Mouse (Mus musculus) kidney, embryonic 15.5 days (tissue): ENCODE measurements around the gene Dock4. TPM values are rescaled to one million over a fixed set of nuclear protein-coding genes. Genes with fewer than 3 reads are reported as not detected.

Experiments used
- ATAC-seq: fragments of 200-750 bp; cut with Nextera tagmentation; replicated peaks from 2 replicates; pipeline ENCODE4 v1.8.0; 2017; ENCODE audit warnings: moderate TSS enrichment; ENCODE audit not compliant: low FRiP score
- H3K27ac ChIP-seq: fragments of 300-500 bp; sonication (generic); 2 replicates; pipeline ENCODE4 v1.5.1; 2015; ENCODE audit warnings: mild to moderate bottlenecking, inconsistent platforms
- H3K27me3 ChIP-seq: fragments of 300-500 bp; sonication (generic); 2 replicates; pipeline ENCODE4 v1.6.1; 2015; ENCODE audit warnings: inconsistent platforms
- H3K36me3 ChIP-seq: fragments of 300-500 bp; sonication (generic); 2 replicates; pipeline ENCODE4 v1.6.1; 2015; ENCODE audit warnings: inconsistent platforms
- H3K4me1 ChIP-seq: fragments of 300-500 bp; sonication (generic); 2 replicates; pipeline ENCODE4 v1.6.1; 2015; ENCODE audit warnings: inconsistent platforms
- H3K4me2 ChIP-seq: fragments of 300-500 bp; sonication (generic); 2 replicates; pipeline ENCODE4 v1.6.1; 2015; ENCODE audit warnings: moderate library complexity, mild to moderate bottlenecking, inconsistent platforms
- H3K4me3 ChIP-seq: fragments of 300-500 bp; sonication (generic); replicated peaks from 2 replicates; pipeline ENCODE4 v1.5.1; 2015; ENCODE audit warnings: mild to moderate bottlenecking, inconsistent platforms
- H3K9ac ChIP-seq: fragments of 300-500 bp; sonication (generic); 2 replicates; pipeline ENCODE4 v1.6.1; 2015; ENCODE audit warnings: mild to moderate bottlenecking, inconsistent platforms
- H3K9me3 ChIP-seq: fragments of 300-500 bp; sonication (generic); replicated peaks from 2 replicates; pipeline ENCODE4 v1.6.1; 2016; ENCODE audit warnings: inconsistent platforms
- WGBS: fragments of 180-500 bp; shearing (Covaris S2); methylation state at CpG from one replicate; pipeline ENCODE4 v1.1.7; 2015; ENCODE audit warnings: mixed read lengths; 5-methylcytosine and 5-hydroxymethylcytosine counted together
- polyA plus RNA-seq: library from polyadenylated mRNA; unstranded; fragments of >200 nt; fragmentation: Nextera tagmentation; extraction: Ambion mirVana; gene quantifications from 2 replicates; pipeline ENCODE4 v1.2.1, GENCODE M21; 2015

Gene Dock4
- polyA plus RNA-seq, 1 experiment from 2014 or later: 17.0 TPM

GRCm38 (mm10) chr12:40438049-40438448, 7.7 kb upstream of the Dock4 start:
- no peaks in the 10 kb centered on the region for H3K27me3 ChIP-seq
- H3K4me1 ChIP-seq: peaks cover 23% of the 10 kb centered on the region
- H3K9ac ChIP-seq: no peak overlapping the region
- peak; percentile 82 for ATAC-seq
- H3K9me3 ChIP-seq: no peaks in the 10 kb centered on the region
- no peak overlapping the region for H3K4me2 ChIP-seq
- H3K4me3 ChIP-seq: no peak overlapping the region
- H3K27ac ChIP-seq: no peak overlapping the region
- no peaks in the 10 kb centered on the region for H3K36me3 ChIP-seq
- 13% methylated on average over 2 of the region's 2 CpGs for WGBS

- ATAC-seq: peak; percentile 24
Observed at GRCm38 (mm10) chr12:40445206-40445605, 546 bp upstream of the Dock4 start.

GRCm38 (mm10) chr12:40446450-40447381, 964 bp downstream of the Dock4 start:
- Histone ChIP-seq H3K4me3 (peak overlapping the region; percentile 90), H3K9ac (peak overlapping the region; percentile 77), H3K9me3 (no peaks in the 10 kb centered on the region), H3K36me3 (no peaks in the 10 kb centered on the region), H3K4me2 (peak overlapping the region; percentile 89), H3K27ac (peak overlapping the region; percentile 87), H3K27me3 (no peaks in the 10 kb centered on the region), H3K4me1 (peaks cover 38% of the 10 kb centered on the region)
- WGBS: under 1% methylated on average over 44 of the region's 44 CpGs
- peak; percentile 50 for ATAC-seq

More at GRCm38 (mm10) chr12:40445206-40445605, 546 bp upstream of the Dock4 start:
- H3K4me2 ChIP-seq: peak overlapping the region; percentile 85
- peak overlapping the region; percentile 58 for H3K9ac ChIP-seq
- peaks cover 41% of the 10 kb centered on the region for H3K4me1 ChIP-seq
- H3K9me3 ChIP-seq: no peaks in the 10 kb centered on the region
- WGBS: under 1% methylated on average over 16 of the region's 16 CpGs
- peak overlapping the region; percentile 90 for H3K4me3 ChIP-seq
- no peaks in the 10 kb centered on the region for H3K27me3 ChIP-seq
- H3K27ac ChIP-seq: peak overlapping the region; percentile 41; the same call in 1 of the 2 replicates
- H3K36me3 ChIP-seq: no peaks in the 10 kb centered on the region

- Histone ChIP-seq H3K27me3 (no peaks in the 10 kb centered on the region), H3K27ac (no peak overlapping the region), H3K9me3 (no peaks in the 10 kb centered on the region), H3K4me3 (peak overlapping the region; percentile 90), H3K4me1 (peaks cover 33% of the 10 kb centered on the region), H3K36me3 (no peaks in the 10 kb centered on the region), H3K9ac (0 out of 2 replicates have a peak overlapping the region, but pooled peaks have one; percentile 77), H3K4me2 (peak overlapping the region; percentile 89)
- ATAC-seq: no peak
- 9% methylated on average over 10 of the region's 10 CpGs for WGBS
Observed at GRCm38 (mm10) chr12:40447561-40448355, 2.0 kb downstream of the Dock4 start.

GRCm38 (mm10) chr12:40449119-40449795, 3.5 kb downstream of the Dock4 start:
- H3K4me1 ChIP-seq: peaks cover 33% of the 10 kb centered on the region
- H3K4me3 ChIP-seq: no peak overlapping the region
- no peaks in the 10 kb centered on the region for H3K27me3 ChIP-seq
- WGBS: 53% methylated on average over 9 of the region's 9 CpGs
- H3K4me2 ChIP-seq: peak overlapping the region; percentile 27; the same call in 1 of the 2 replicates
- H3K9ac ChIP-seq: no peak overlapping the region
- no peaks in the 10 kb centered on the region for H3K9me3 ChIP-seq
- no peaks in the 10 kb centered on the region for H3K36me3 ChIP-seq
- H3K27ac ChIP-seq: no peak overlapping the region
- ATAC-seq: no peak

- Histone ChIP-seq H3K9ac (no peak overlapping the region), H3K27ac (no peak overlapping the region), H3K4me3 (no peak overlapping the region), H3K27me3 (no peaks in the 10 kb centered on the region), H3K36me3 (no peaks in the 10 kb centered on the region), H3K9me3 (no peaks in the 10 kb centered on the region), H3K4me2 (no peak overlapping the region), H3K4me1 (peaks cover 6% of the 10 kb centered on the region; the same call in 1 of the 2 replicates)
- no peak for ATAC-seq
- WGBS: 88% methylated on average over 2 of the region's 2 CpGs
Observed at GRCm38 (mm10) chr12:40456517-40456916, 10.8 kb downstream of the Dock4 start.

- Histone ChIP-seq H3K36me3 (no peaks in the 10 kb centered on the region), H3K9me3 (no peaks in the 10 kb centered on the region), H3K9ac (no peak overlapping the region), H3K27me3 (no peaks in the 10 kb centered on the region), H3K4me1 (peaks cover 18% of the 10 kb centered on the region), H3K4me2 (no peak overlapping the region), H3K27ac (peak overlapping the region; percentile 7; the same call in 1 of the 2 replicates), H3K4me3 (no peak overlapping the region)
- ATAC-seq: no peak
- whole genome bisulfite sequencing: 68% methylated on average over 3 of the region's 3 CpGs
Observed at GRCm38 (mm10) chr12:40458977-40459376, 13.2 kb downstream of the Dock4 start.

- 68% methylated on average over 6 of the region's 6 CpGs for WGBS
- Histone ChIP-seq H3K27me3 (no peaks in the 10 kb centered on the region), H3K9me3 (no peaks in the 10 kb centered on the region), H3K27ac (peak overlapping the region; percentile 72), H3K36me3 (no peaks in the 10 kb centered on the region), H3K4me1 (peaks cover 24% of the 10 kb centered on the region), H3K4me2 (no peak overlapping the region), H3K9ac (no peak overlapping the region), H3K4me3 (no peak overlapping the region)
- ATAC-seq: no peak
Observed at GRCm38 (mm10) chr12:40459673-40460265, 14.0 kb downstream of the Dock4 start.

GRCm38 (mm10) chr12:40462693-40463235, 17.0 kb downstream of the Dock4 start:
- peaks cover 26% of the 10 kb centered on the region for H3K4me1 ChIP-seq
- no peak overlapping the region for H3K4me2 ChIP-seq
- no peak for ATAC-seq
- no peak overlapping the region for H3K4me3 ChIP-seq
- no peaks in the 10 kb centered on the region for H3K27me3 ChIP-seq
- no peaks in the 10 kb centered on the region for H3K36me3 ChIP-seq
- no peak overlapping the region for H3K27ac ChIP-seq
- no peaks in the 10 kb centered on the region for H3K9me3 ChIP-seq
- no peak overlapping the region for H3K9ac ChIP-seq
- WGBS: 56% methylated on average over 7 of the region's 7 CpGs

GRCm38 (mm10) chr12:40463828-40464227, 18.1 kb downstream of the Dock4 start:
- Histone ChIP-seq H3K27ac (0 out of 2 replicates have a peak overlapping the region, but pooled peaks have one; percentile 4), H3K36me3 (no peaks in the 10 kb centered on the region), H3K4me1 (peaks cover 26% of the 10 kb centered on the region), H3K9ac (no peak overlapping the region), H3K4me3 (no peak overlapping the region), H3K4me2 (no peak overlapping the region), H3K9me3 (no peaks in the 10 kb centered on the region), H3K27me3 (no peaks in the 10 kb centered on the region)
- no peak for ATAC-seq
- WGBS: 54% methylated on average over 2 of the region's 2 CpGs

GRCm38 (mm10) chr12:40464282-40464681, 18.5 kb downstream of the Dock4 start:
- H3K27me3 ChIP-seq: no peaks in the 10 kb centered on the region
- H3K9me3 ChIP-seq: no peaks in the 10 kb centered on the region
- peak; percentile 60 for ATAC-seq
- H3K4me1 ChIP-seq: peaks cover 26% of the 10 kb centered on the region
- H3K4me3 ChIP-seq: no peak overlapping the region
- H3K4me2 ChIP-seq: no peak overlapping the region
- no peak overlapping the region for H3K9ac ChIP-seq
- H3K36me3 ChIP-seq: no peaks in the 10 kb centered on the region
- WGBS: 46% methylated on average over 6 of the region's 6 CpGs
- H3K27ac ChIP-seq: no peak overlapping the region
